Mouse (Mus musculus) thymus, adult 2 months (tissue): Measurements from ENCODE around the gene Enox1. TPM values are rescaled to one million over a fixed set of nuclear protein-coding genes. Genes with fewer than 3 reads are reported as not detected.

Experiments
- DNase-seq: peaks from one replicate; pipeline ENCODE4 v3.0.0; 2021
- H3K27ac ChIP-seq: fragments of 200-500 bp; 2 replicates; pipeline ENCODE4 v1.5.1; 2012; ENCODE audit warnings: low read length, control low read depth; ENCODE audit not compliant: control insufficient read depth, insufficient read depth
- H3K27me3 ChIP-seq: fragments of 200-500 bp; 2 replicates; pipeline ENCODE4 v1.6.1; 2012; ENCODE audit warnings: mild to moderate bottlenecking, low read length, moderate library complexity, mixed read lengths; ENCODE audit not compliant: control insufficient read depth, insufficient read depth
- H3K36me3 ChIP-seq: fragments of 200-500 bp; 2 replicates; pipeline ENCODE4 v1.6.1; 2012; ENCODE audit warnings: mild to moderate bottlenecking, low read length, moderate library complexity; ENCODE audit not compliant: control insufficient read depth, insufficient read depth
- H3K4me1 ChIP-seq: fragments of 200-500 bp; replicated peaks from 2 replicates; pipeline ENCODE4 v1.6.1; 2012; ENCODE audit warnings: low read length; ENCODE audit not compliant: control insufficient read depth, insufficient read depth
- H3K4me3 ChIP-seq: fragments of 200-500 bp; 2 replicates; pipeline ENCODE4 v1.5.1; 2012; ENCODE audit warnings: mild to moderate bottlenecking, low read length, control low read depth, moderate library complexity; ENCODE audit not compliant: control insufficient read depth, insufficient read depth
- CTCF ChIP-seq: fragments of 200-500 bp; IDR thresholded peaks from 2 replicates; pipeline ENCODE4 v1.5.1; 2012; ENCODE audit warnings: mild to moderate bottlenecking, control low read depth, low read length, moderate library complexity, borderline replicate concordance; ENCODE audit not compliant: control insufficient read depth, poor library complexity, insufficient read depth; ENCODE audit errors: extremely low read depth
- POLR2A ChIP-seq: fragments of 200-500 bp; IDR thresholded peaks from 2 replicates; pipeline ENCODE4 v1.6.1; 2012; ENCODE audit warnings: mild to moderate bottlenecking, low read length, control low read depth, moderate library complexity; ENCODE audit not compliant: control insufficient read depth, poor library complexity, insufficient read depth; ENCODE audit errors: extremely low read depth
- WGBS: fragments of 180-500 bp; shearing (Covaris S2); methylation state at CpG from one replicate; pipeline ENCODE4 v1.1.7; 2018; 5-methylcytosine and 5-hydroxymethylcytosine counted together
- polyA plus RNA-seq: library from polyadenylated mRNA; depleted of rRNA; stranded (reverse); fragments of >200 nt; gene quantifications from 2 replicates; pipeline ENCODE4 v1.2.3, GENCODE M21; 2012

Enox1 gene
- polyA plus RNA-seq, 1 experiment, result 0.38 TPM

- H3K36me3 ChIP-seq, result no peaks in the 10 kb centered on the region
- no peaks in the 10 kb centered on the region for H3K4me1 ChIP-seq
- H3K27me3 ChIP-seq, result no peaks in the 10 kb centered on the region
- H3K4me3 ChIP-seq, result no peak overlapping the region
- no peak overlapping the region for H3K27ac ChIP-seq
- WGBS, result 90% methylated on average over 3 of the region's 3 CpGs
- no peak for TF ChIP-seq POLR2A
- no peak for TF ChIP-seq CTCF
- DNase-seq, result no peak
Measured at GRCm38 (mm10) chr14:77470577-77470976, 314.0 kb downstream of the Enox1 start.

- Histone ChIP-seq H3K27ac (no peak overlapping the region), H3K27me3 (no peaks in the 10 kb centered on the region), H3K4me3 (no peak overlapping the region), H3K36me3 (no peaks in the 10 kb centered on the region), H3K4me1 (no peaks in the 10 kb centered on the region)
- 98% methylated on average over 4 of the region's 4 CpGs for WGBS
- TF ChIP-seq POLR2A, result no peak
- no peak for DNase-seq
Measured at GRCm38 (mm10) chr14:77473501-77473900, 316.9 kb downstream of the Enox1 start.

- 75% methylated on average over 5 of the region's 5 CpGs for WGBS
- Histone ChIP-seq H3K27ac (no peak overlapping the region), H3K4me1 (no peaks in the 10 kb centered on the region), H3K27me3 (no peaks in the 10 kb centered on the region), H3K36me3 (no peaks in the 10 kb centered on the region), H3K4me3 (no peak overlapping the region)
- DNase-seq, result no peak
- TF ChIP-seq POLR2A (no peak), CTCF (no peak)
Measured at GRCm38 (mm10) chr14:77474026-77474425, 317.5 kb downstream of the Enox1 start.

GRCm38 (mm10) chr14:77475134-77475820 is 318.7 kb downstream of the Enox1 start:
- DNase-seq, result no peak
- Histone ChIP-seq H3K27ac (no peak overlapping the region), H3K4me3 (no peak overlapping the region), H3K36me3 (no peaks in the 10 kb centered on the region), H3K4me1 (no peaks in the 10 kb centered on the region), H3K27me3 (no peaks in the 10 kb centered on the region)
- WGBS, result 90% methylated on average over 11 of the region's 11 CpGs
- TF ChIP-seq CTCF (no peak), POLR2A (no peak)

GRCm38 (mm10) chr14:77477704-77478103 is 321.1 kb downstream of the Enox1 start:
- no peak for TF ChIP-seq POLR2A
- no peak for TF ChIP-seq CTCF
- WGBS, result 99% methylated on average over 4 of the region's 4 CpGs
- no peak for DNase-seq
- Histone ChIP-seq H3K27me3 (no peaks in the 10 kb centered on the region), H3K4me1 (no peaks in the 10 kb centered on the region), H3K27ac (no peak overlapping the region), H3K4me3 (no peak overlapping the region), H3K36me3 (no peaks in the 10 kb centered on the region)

GRCm38 (mm10) chr14:77478210-77478609 is 321.6 kb downstream of the Enox1 start:
- no peak overlapping the region for H3K27ac ChIP-seq
- DNase-seq, result no peak
- H3K27me3 ChIP-seq, result no peaks in the 10 kb centered on the region
- no peaks in the 10 kb centered on the region for H3K4me1 ChIP-seq
- TF ChIP-seq CTCF (no peak), POLR2A (no peak)
- H3K4me3 ChIP-seq, result no peak overlapping the region
- WGBS, result 97% methylated on average over 7 of the region's 7 CpGs
- H3K36me3 ChIP-seq, result no peaks in the 10 kb centered on the region

- 98% methylated on average over 8 of the region's 8 CpGs for WGBS
- TF ChIP-seq CTCF, result no peak
- no peak for TF ChIP-seq POLR2A
- no peak for DNase-seq
Measured at GRCm38 (mm10) chr14:77478692-77479091, 322.1 kb downstream of the Enox1 start.

More at GRCm38 (mm10) chr14:77478692-77479091, 322.1 kb downstream of the Enox1 start:
- H3K4me3 ChIP-seq, result no peak overlapping the region
- no peaks in the 10 kb centered on the region for H3K4me1 ChIP-seq
- no peaks in the 10 kb centered on the region for H3K27me3 ChIP-seq
- H3K27ac ChIP-seq, result no peak overlapping the region
- H3K36me3 ChIP-seq, result no peaks in the 10 kb centered on the region
